Mouse (Mus musculus) liver, embryonic 16.5 days (tissue): ENCODE data around the gene Cbfb. TPM values are rescaled to one million over a fixed set of nuclear protein-coding genes. Genes with fewer than 3 reads are reported as not detected.
"Not testable (repeated sequence)": the region's sequence is repeated elsewhere in the genome, so short reads cannot be mapped to it uniquely, and the experiment has no call there.

Experiments used
- ATAC-seq: fragments of 200-750 bp; cut with Nextera tagmentation; 2 replicates; pipeline ENCODE4 v1.8.0; 2017; ENCODE audit warnings: low read depth, mild to moderate bottlenecking, moderate number of reproducible peaks, moderate library complexity
- H3K27ac ChIP-seq: fragments of 300-500 bp; sonication (generic); 2 replicates; pipeline ENCODE4 v1.5.1; 2014; ENCODE audit warnings: mild to moderate bottlenecking, low read length
- H3K27me3 ChIP-seq: fragments of 300-500 bp; sonication (generic); 2 replicates; pipeline ENCODE4 v1.6.1; 2014; ENCODE audit warnings: low read depth, low read length, mixed read lengths; ENCODE audit not compliant: control insufficient read depth, insufficient read depth
- H3K36me3 ChIP-seq: fragments of 300-500 bp; sonication (generic); 2 replicates; pipeline ENCODE4 v1.6.1; 2014; ENCODE audit warnings: mild to moderate bottlenecking; ENCODE audit not compliant: control insufficient read depth, insufficient read depth
- H3K4me1 ChIP-seq: fragments of 300-500 bp; sonication (generic); 2 replicates; pipeline ENCODE4 v1.6.1; 2014; ENCODE audit warnings: low read depth, low read length, mixed read lengths; ENCODE audit not compliant: control insufficient read depth
- H3K4me2 ChIP-seq: fragments of 300-500 bp; sonication (generic); 2 replicates; pipeline ENCODE4 v1.6.1; 2014; ENCODE audit warnings: low read depth, low read length, mixed read lengths
- H3K4me3 ChIP-seq: fragments of 300-500 bp; sonication (generic); 2 replicates; pipeline ENCODE4 v1.5.1; 2014; ENCODE audit warnings: low read depth, mild to moderate bottlenecking, low read length
- H3K9ac ChIP-seq: fragments of 300-500 bp; sonication (generic); 2 replicates; pipeline ENCODE4 v1.6.1; 2014; ENCODE audit warnings: low read depth, low read length
- H3K9me3 ChIP-seq: fragments of 300-500 bp; sonication (generic); replicated peaks from 2 replicates; pipeline ENCODE4 v1.6.1; 2016; ENCODE audit warnings: low read length; ENCODE audit not compliant: control insufficient read depth
- WGBS: fragments of 180-500 bp; shearing (Covaris S2); extraction: QIAGEN DNeasy Blood & Tissue Kit; methylation state at CpG from one replicate; pipeline ENCODE4 v1.1.7; 2014; ENCODE audit not compliant: insufficient replicate concordance; 5-methylcytosine and 5-hydroxymethylcytosine counted together
- polyA plus RNA-seq: library from polyadenylated mRNA; unstranded; fragments of >200 nt; fragmentation: Nextera tagmentation; extraction: Ambion mirVana; gene quantifications from 2 replicates; pipeline ENCODE4 v1.2.1, GENCODE M21; 2015

Cbfb gene
- polyA plus RNA-seq, 1 experiment from 2014 or later, result 6.6 TPM

GRCm38 (mm10) chr8:105171116-105172002, 885 bp downstream of the Cbfb start:
- under 1% methylated on average over 84 of the region's 92 CpGs for WGBS
- Histone ChIP-seq H3K27me3 (peaks cover 34% of the 10 kb centered on the region), H3K4me3 (peak overlapping the region; percentile 70), H3K4me1 (no peaks in the 10 kb centered on the region), H3K36me3 (no peaks in the 10 kb centered on the region), H3K27ac (peak overlapping the region; percentile 79), H3K9ac (peak overlapping the region; percentile 70), H3K9me3 (no peaks in the 10 kb centered on the region), H3K4me2 (peak overlapping the region; percentile 71)
- ATAC-seq, result peak; percentile 11; the same call in 1 of the 2 replicates

GRCm38 (mm10) chr8:105172003-105172362, 1.5 kb downstream of the Cbfb start:
- Histone ChIP-seq H3K9me3 (no peaks in the 10 kb centered on the region), H3K36me3 (no peaks in the 10 kb centered on the region), H3K4me2 (peak overlapping the region; percentile 71), H3K27me3 (peaks cover 34% of the 10 kb centered on the region), H3K27ac (no peak overlapping the region), H3K4me1 (no peaks in the 10 kb centered on the region), H3K4me3 (peak overlapping the region; percentile 70), H3K9ac (no peak overlapping the region)
- 8% methylated on average over 6 of the region's 6 CpGs for WGBS
- no peak for ATAC-seq

GRCm38 (mm10) chr8:105175287-105175686, 4.8 kb downstream of the Cbfb start:
- not testable (repeated sequence) for H3K4me2 ChIP-seq, H3K36me3 ChIP-seq, H3K27ac ChIP-seq, H3K4me1 ChIP-seq, H3K9ac ChIP-seq, ATAC-seq, H3K9me3 ChIP-seq, H3K4me3 ChIP-seq
- peaks cover 20% of the 10 kb centered on the region for H3K27me3 ChIP-seq
- WGBS, result 75% methylated on average over 3 of the region's 3 CpGs

- H3K4me1 ChIP-seq, result no peaks in the 10 kb centered on the region
- H3K27ac ChIP-seq, result no peak overlapping the region
- WGBS, result 71% methylated on average over 6 of the region's 6 CpGs
- H3K4me2 ChIP-seq, result no peak overlapping the region
- no peaks in the 10 kb centered on the region for H3K27me3 ChIP-seq
- no peak for ATAC-seq
- H3K4me3 ChIP-seq, result no peak overlapping the region
- no peak overlapping the region for H3K9ac ChIP-seq
- H3K36me3 ChIP-seq, result no peaks in the 10 kb centered on the region
- H3K9me3 ChIP-seq, result no peaks in the 10 kb centered on the region
Measured at GRCm38 (mm10) chr8:105178211-105178800, 7.8 kb downstream of the Cbfb start.

- 47% methylated on average over 1 of the region's 1 CpGs for WGBS
- H3K36me3 ChIP-seq, result no peaks in the 10 kb centered on the region
- no peaks in the 10 kb centered on the region for H3K9me3 ChIP-seq
- no peak overlapping the region for H3K4me2 ChIP-seq
- ATAC-seq, result no peak
- no peak overlapping the region for H3K4me3 ChIP-seq
- no peaks in the 10 kb centered on the region for H3K27me3 ChIP-seq
- H3K4me1 ChIP-seq, result no peaks in the 10 kb centered on the region
- no peak overlapping the region for H3K27ac ChIP-seq
- no peak overlapping the region for H3K9ac ChIP-seq
Measured at GRCm38 (mm10) chr8:105182201-105182600, 11.7 kb downstream of the Cbfb start.

- Histone ChIP-seq H3K36me3 (no peaks in the 10 kb centered on the region), H3K4me3 (no peak overlapping the region), H3K27ac (no peak overlapping the region), H3K9me3 (no peaks in the 10 kb centered on the region), H3K9ac (no peak overlapping the region), H3K4me2 (no peak overlapping the region), H3K4me1 (no peaks in the 10 kb centered on the region), H3K27me3 (no peaks in the 10 kb centered on the region)
- ATAC-seq, result no peak
- WGBS, result 43% methylated on average over 1 of the region's 1 CpGs
Measured at GRCm38 (mm10) chr8:105186467-105187005, 16.1 kb downstream of the Cbfb start.

GRCm38 (mm10) chr8:105192182-105192581, 21.7 kb downstream of the Cbfb start:
- H3K9ac ChIP-seq, result no peak overlapping the region
- ATAC-seq, result no peak
- no peak overlapping the region for H3K4me3 ChIP-seq
- H3K4me2 ChIP-seq, result no peak overlapping the region
- no peaks in the 10 kb centered on the region for H3K27me3 ChIP-seq
- peaks cover 4% of the 10 kb centered on the region; the same call in 1 of the 2 replicates for H3K36me3 ChIP-seq
- no peaks in the 10 kb centered on the region for H3K9me3 ChIP-seq
- 77% methylated on average over 5 of the region's 5 CpGs for WGBS
- no peak overlapping the region for H3K27ac ChIP-seq
- H3K4me1 ChIP-seq, result no peaks in the 10 kb centered on the region

- ATAC-seq, result no peak
- H3K4me3 ChIP-seq, result no peak overlapping the region
- H3K4me2 ChIP-seq, result no peak overlapping the region
- H3K27ac ChIP-seq, result no peak overlapping the region
- H3K27me3 ChIP-seq, result no peaks in the 10 kb centered on the region
- no peaks in the 10 kb centered on the region for H3K36me3 ChIP-seq
- no peaks in the 10 kb centered on the region; the same call in 1 of the 2 replicates for H3K4me1 ChIP-seq
- no peaks in the 10 kb centered on the region for H3K9me3 ChIP-seq
- 56% methylated on average over 1 of the region's 1 CpGs for WGBS
- H3K9ac ChIP-seq, result no peak overlapping the region
Measured at GRCm38 (mm10) chr8:105205748-105206147, 35.3 kb downstream of the Cbfb start.

- whole genome bisulfite sequencing, result 68% methylated on average over 7 of the region's 7 CpGs
- no peaks in the 10 kb centered on the region for H3K36me3 ChIP-seq
- no peak overlapping the region for H3K4me2 ChIP-seq
- H3K4me3 ChIP-seq, result no peak overlapping the region
- H3K4me1 ChIP-seq, result no peaks in the 10 kb centered on the region; the same call in 1 of the 2 replicates
- ATAC-seq, result no peak
- no peak overlapping the region for H3K27ac ChIP-seq
- H3K27me3 ChIP-seq, result no peaks in the 10 kb centered on the region
- no peak overlapping the region for H3K9ac ChIP-seq
- H3K9me3 ChIP-seq, result no peaks in the 10 kb centered on the region
Measured at GRCm38 (mm10) chr8:105206766-105207275, 36.3 kb downstream of the Cbfb start.
